Comparison of ENCODE assay signal across 8 mouse cellular contexts in genomic region chr6:128799144-128799895, GRCm38 (mm10). TPM values are rescaled to one million over a fixed set of nuclear protein-coding genes. Genes with fewer than 3 reads are reported as not detected.
DNase-seq lines count a peak whose midpoint lies in the region; ATAC-seq lines count a peak whose summit lies in the region.
"Not testable (repeated sequence)": the region's sequence is repeated elsewhere in the genome, so short reads cannot be mapped to it uniquely, and the experiment has no call there.

No protein-coding gene starts in this region.

- H3K9me3 ChIP-seq in hindbrain, embryonic 13.5 days, result not testable (repeated sequence)

- H3K4me3 ChIP-seq in hindbrain, embryonic 13.5 days, result peak overlapping the region; percentile 60

- H3K4me1 ChIP-seq in hindbrain, embryonic 13.5 days (replicated peaks), result peaks cover 11% of the 10 kb centered on the region

- not testable (repeated sequence) for H3K27me3 ChIP-seq in hindbrain, embryonic 13.5 days

- peak overlapping the region; percentile 59 for H3K4me2 ChIP-seq in hindbrain, embryonic 13.5 days

- H3K36me3 ChIP-seq in hindbrain, embryonic 13.5 days, result not testable (repeated sequence)

- DNase-seq in NIH3T3 (ENCODE audit: low read depth), result peak; percentile 77
- DNase-seq in cerebellum, postnatal 14 days, result peak; percentile 88 to 94
- peak; percentile 86 to 87 for DNase-seq in frontal cortex, postnatal 14 days (ENCODE audit: low spot score in 2 of 2)
- DNase-seq in layer of hippocampus, postnatal 14 days (ENCODE audit: low spot score in 2 of 2), result peak; percentile 90 to 92
- peak; percentile 90 for DNase-seq in lung, postnatal 10 days
- peak; percentile 87 for DNase-seq in ovary, postnatal 14 days (ENCODE audit: low spot score)
- peak; percentile 79 to 83 for DNase-seq in thymus, postnatal 10 days (ENCODE audit: low spot score in 2 of 2)

- peak overlapping the region; percentile 75 for H3K9ac ChIP-seq in hindbrain, embryonic 13.5 days

- peak; percentile 81 for ATAC-seq in hindbrain, embryonic 13.5 days (ENCODE audit: low FRiP score)

- under 1% methylated on average over 49 of the region's 49 CpGs for WGBS in hindbrain, embryonic 13.5 days

- H3K27ac ChIP-seq in hindbrain, embryonic 13.5 days, result peak overlapping the region; percentile 88

RNA-seq across cellular contexts. Expression of gene Klrb1c, which starts 10.3 kb away (rescaled TPM):
- not detected in 2 replicates for polyA plus RNA-seq in hindbrain, embryonic 13.5 days (2015; fragmentation: Nextera tagmentation; extraction: Ambion mirVana)
- not detected for total RNA-seq in layer of hippocampus, postnatal 14 days (2021)

RNA-seq across cellular contexts. Expression of gene Gm44511, which starts 26.8 kb away (rescaled TPM):
- polyA plus RNA-seq in hindbrain, embryonic 13.5 days (2015; fragmentation: Nextera tagmentation; extraction: Ambion mirVana), result not detected in 2 replicates
- total RNA-seq in layer of hippocampus, postnatal 14 days (2021), result not detected

RNA-seq across cellular contexts. Expression of gene Klrb1b, which starts 26.8 kb away (rescaled TPM):
- polyA plus RNA-seq in hindbrain, embryonic 13.5 days (2015; fragmentation: Nextera tagmentation; extraction: Ambion mirVana), result 0.08 TPM in 1 of 2 replicates, not detected in the other
- not detected for total RNA-seq in layer of hippocampus, postnatal 14 days (2021)

Comparison
In these comparisons a context has a peak if more than half of its experiments do, and no peak if none do; other contexts are left out.
1. Peak in every context shown above with its lines: DNase-seq, ATAC-seq, H3K4me3 ChIP-seq and H3K27ac ChIP-seq.